Mouse (Mus musculus) left cerebral cortex, adult 11 months (tissue): ENCODE results near the gene Lrrc7.

Experiments
- DNase-seq: peaks from one replicate; pipeline ENCODE4 v3.0.0; 2022; ENCODE audit warnings: low spot score

Lrrc7 gene

GRCm38 (mm10) chr3:158068613-158069263 lies 493.3 kb downstream of the Lrrc7 start:
- no peak for DNase-seq

GRCm38 (mm10) chr3:158067916-158068315 lies 494.1 kb downstream of the Lrrc7 start:
- DNase-seq = no peak

DNA sequence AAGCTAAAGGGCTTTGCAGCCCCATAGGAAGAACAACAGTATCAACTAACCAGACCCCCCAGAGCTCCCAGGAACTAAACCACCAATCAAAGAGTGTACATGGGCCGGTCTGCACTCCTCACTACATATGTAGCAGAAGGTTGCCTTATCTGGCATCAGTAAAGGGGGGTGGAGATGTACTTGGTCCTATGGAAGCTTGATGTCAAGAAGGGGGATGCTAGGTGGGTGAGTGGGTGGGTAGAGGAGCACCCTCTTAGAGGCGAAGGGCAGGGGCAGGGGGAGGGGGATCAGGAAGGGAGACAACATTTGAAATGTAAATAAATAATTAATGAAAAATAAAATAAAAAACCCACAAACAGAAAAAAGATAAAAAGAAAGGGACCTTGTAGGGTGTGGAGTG lies 496.8 kb downstream of the Lrrc7 start:
- no peak for DNase-seq

GRCm38 (mm10) chr3:158061811-158062523 lies 500.1 kb downstream of the Lrrc7 start:
- no peak for DNase-seq

DNA sequence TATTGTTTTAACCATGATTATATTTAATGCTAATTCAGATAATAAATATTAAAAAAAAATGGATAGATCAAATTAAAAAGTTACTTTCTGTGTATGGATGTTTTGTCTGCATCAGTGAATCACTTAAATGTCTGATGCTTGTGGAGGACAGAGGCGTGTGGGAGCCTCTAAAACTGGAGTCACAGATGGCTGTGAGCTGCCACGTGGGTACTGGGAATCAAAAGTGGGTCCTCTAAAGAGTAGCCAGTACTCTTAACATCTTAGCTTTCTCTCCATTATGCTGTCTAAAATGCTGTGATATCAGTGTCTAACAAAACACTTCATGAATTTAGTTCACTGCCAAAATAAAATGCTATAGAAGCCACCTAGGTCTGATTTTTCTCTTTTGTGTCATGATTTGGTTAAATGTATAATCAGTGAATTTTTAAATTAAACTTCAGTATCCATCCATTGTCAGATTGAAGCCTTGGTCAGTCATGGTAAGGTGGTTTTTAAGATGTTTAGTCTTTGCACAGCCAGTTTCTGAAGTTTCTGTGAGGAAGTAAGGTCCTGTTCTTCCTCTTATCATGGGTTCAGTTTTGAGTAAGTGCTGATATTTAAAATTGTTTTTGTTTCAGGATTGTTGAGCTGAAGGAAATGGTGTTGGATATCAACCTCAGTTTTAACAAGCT lies 501.3 kb downstream of the Lrrc7 start:
- DNase-seq = no peak

GRCm38 (mm10) chr3:158049508-158049907 lies 512.5 kb downstream of the Lrrc7 start:
- no peak for DNase-seq

GRCm38 (mm10) chr3:158040755-158041154 lies 521.3 kb downstream of the Lrrc7 start:
- DNase-seq = no peak

DNA sequence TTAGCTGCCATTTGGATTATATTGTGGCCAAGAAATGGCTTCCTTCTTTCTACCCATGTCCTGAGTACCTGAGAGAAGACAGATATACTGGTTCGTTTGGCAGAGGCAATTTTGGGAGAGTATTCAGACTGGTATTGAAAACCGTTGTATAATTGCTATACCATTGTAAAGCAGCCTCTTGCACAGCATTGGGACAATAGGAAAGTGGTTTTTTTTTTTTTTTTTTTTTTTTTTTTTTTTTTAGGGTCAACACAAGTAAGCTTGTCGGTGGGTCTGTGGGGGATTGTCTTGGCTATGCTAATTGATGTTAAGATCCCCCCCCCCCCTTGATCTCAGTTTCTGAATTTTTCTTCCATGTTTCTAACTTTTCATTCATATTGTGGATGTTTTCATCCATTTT lies 523.9 kb downstream of the Lrrc7 start:
- DNase-seq = no peak

DNA sequence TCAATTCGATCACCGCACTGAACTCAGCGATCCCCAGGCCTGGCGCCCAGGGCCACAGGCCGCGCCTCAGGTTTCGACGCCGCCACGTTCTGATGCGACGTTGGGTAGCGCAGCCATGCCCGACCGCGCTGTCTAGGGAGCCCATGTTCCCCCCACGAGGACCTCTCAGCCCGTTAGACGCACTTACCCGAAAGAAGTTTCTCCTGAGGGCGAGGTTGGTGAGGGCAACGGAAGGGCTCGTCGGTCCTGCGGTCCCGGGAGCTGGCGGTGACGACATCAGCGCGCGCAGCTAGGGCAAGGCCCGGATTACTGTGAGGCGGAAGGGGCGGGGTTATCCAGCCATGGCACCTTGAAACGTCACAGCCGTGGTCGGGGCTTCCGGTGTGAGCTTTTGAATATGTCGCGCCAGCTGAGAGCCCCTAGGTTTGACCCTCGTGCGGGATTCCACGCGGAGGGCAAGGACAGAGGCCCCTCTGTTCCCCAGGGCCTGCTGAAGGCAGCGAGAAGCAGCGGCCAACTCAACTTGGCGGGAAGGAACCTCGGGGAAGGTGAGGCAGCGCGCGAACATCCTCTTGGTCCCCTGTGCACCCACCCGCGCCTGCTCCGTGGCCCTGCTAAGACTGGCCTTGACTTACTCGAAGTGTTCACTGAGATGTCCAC lies 525.6 kb downstream of the Lrrc7 start, which contains the start of the genes Srsf11 and Lrrc40:
TSS of gene Srsf11 (minus strand) at position 311 of the 660 bp plus-strand sequence.
TSS of gene Lrrc40 (plus strand) at position 334 of the 660 bp plus-strand sequence.
- DNase-seq = peak; percentile 91

GRCm38 (mm10) chr3:158035866-158036265 lies 526.2 kb downstream of the Lrrc7 start:
- DNase-seq = no peak
